Mouse (Mus musculus): ENCODE data around the gene Scpep1. TPM values are rescaled to one million over a fixed set of nuclear protein-coding genes. Genes with fewer than 3 reads are reported as not detected.

Gene Scpep1
- polyA plus RNA-seq, 1 experiment from 2014 or later = 149 TPM

DNA sequence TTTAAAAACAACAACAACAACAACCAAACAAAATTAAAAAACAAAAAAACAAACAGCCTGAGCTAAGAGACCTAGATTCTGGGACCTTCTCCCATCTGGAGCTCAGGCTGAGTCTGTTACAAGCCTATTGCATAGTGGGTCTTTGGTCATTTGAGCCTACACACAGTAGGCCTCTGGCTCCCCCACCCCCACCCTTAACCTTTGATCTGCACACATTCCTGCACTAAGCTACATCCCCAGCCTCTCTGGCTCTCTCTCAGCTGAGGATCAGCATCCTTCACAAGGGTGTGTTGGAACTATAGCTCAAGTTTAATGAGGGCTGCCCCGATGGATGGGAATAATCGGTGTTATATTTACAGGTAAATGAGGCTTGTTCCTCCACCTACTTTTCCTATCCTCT lies 40.4 kb upstream of the Scpep1 start:
- no peak overlapping the region for H3K9ac ChIP-seq (ENCODE audit: low read depth, low read length)
- ATAC-seq (replicated peaks; ENCODE audit: low FRiP score, low read depth) = no peak
- no peak overlapping the region for H3K27ac ChIP-seq
- peaks cover 8% of the 10 kb centered on the region; the same call in 1 of the 2 replicates for H3K4me1 ChIP-seq (replicated peaks; ENCODE audit: insufficient read depth, low read length)
- no peak overlapping the region for H3K4me2 ChIP-seq (ENCODE audit: low read length)
- TF ChIP-seq CTCF (IDR thresholded peaks at IDR 0.05; ENCODE audit: low read depth) = no peak
- H3K36me3 ChIP-seq (ENCODE audit: insufficient read depth, low read length) = 0 out of 2 replicates have a peak, but pooled peaks cover 6% of the 10 kb centered on the region
- no peaks in the 10 kb centered on the region for H3K27me3 ChIP-seq (ENCODE audit: insufficient read depth, low read length)
- DNase-seq (ENCODE audit: low spot score) = no peak
- 78% methylated on average over 2 of the region's 2 CpGs for WGBS
- H3K4me3 ChIP-seq (replicated peaks; ENCODE audit: low read depth, low read length) = no peak overlapping the region
- H3K9me3 ChIP-seq (replicated peaks; ENCODE audit: low read length) = no peaks in the 10 kb centered on the region

- no peaks in the 10 kb centered on the region for H3K27me3 ChIP-seq (ENCODE audit: insufficient read depth, low read length)
- H3K9ac ChIP-seq (ENCODE audit: low read depth, low read length) = no peak overlapping the region
- H3K4me2 ChIP-seq (ENCODE audit: low read length) = no peak overlapping the region
- H3K36me3 ChIP-seq (ENCODE audit: insufficient read depth, low read length) = 0 out of 2 replicates have a peak, but pooled peaks cover 6% of the 10 kb centered on the region
- H3K27ac ChIP-seq = no peak overlapping the region
- no peak overlapping the region for H3K4me3 ChIP-seq (replicated peaks; ENCODE audit: low read depth, low read length)
- no peak for DNase-seq (ENCODE audit: low spot score)
- 86% methylated on average over 7 of the region's 7 CpGs for WGBS
- H3K4me1 ChIP-seq (replicated peaks; ENCODE audit: insufficient read depth, low read length) = no peaks in the 10 kb centered on the region
- H3K9me3 ChIP-seq (replicated peaks; ENCODE audit: low read length) = no peaks in the 10 kb centered on the region
- no peak for ATAC-seq (replicated peaks; ENCODE audit: low FRiP score, low read depth)
- no peak for TF ChIP-seq CTCF (IDR thresholded peaks at IDR 0.05; ENCODE audit: low read depth)
Measured at GRCm38 (mm10) chr11:88994492-88994891, 39.2 kb upstream of the Scpep1 start.

- ATAC-seq (replicated peaks; ENCODE audit: low FRiP score, low read depth) (no peak), DNase-seq (ENCODE audit: low spot score) (peak; percentile 81)
- 0 out of 2 replicates have a peak, but pooled peaks cover 6% of the 10 kb centered on the region for H3K36me3 ChIP-seq (ENCODE audit: insufficient read depth, low read length)
- TF ChIP-seq CTCF (IDR thresholded peaks at IDR 0.05; ENCODE audit: low read depth) = peak; percentile 75
- no peaks in the 10 kb centered on the region for H3K9me3 ChIP-seq (replicated peaks; ENCODE audit: low read length)
- H3K4me1 ChIP-seq (replicated peaks; ENCODE audit: insufficient read depth, low read length) = no peaks in the 10 kb centered on the region
- H3K27me3 ChIP-seq (ENCODE audit: insufficient read depth, low read length) = no peaks in the 10 kb centered on the region
- no peak overlapping the region for H3K4me3 ChIP-seq (replicated peaks; ENCODE audit: low read depth, low read length)
- no peak overlapping the region for H3K4me2 ChIP-seq (ENCODE audit: low read length)
- no peak overlapping the region for H3K9ac ChIP-seq (ENCODE audit: low read depth, low read length)
- 18% methylated on average over 5 of the region's 5 CpGs for WGBS
- no peak overlapping the region for H3K27ac ChIP-seq
Measured at GRCm38 (mm10) chr11:88993625-88994024, 38.4 kb upstream of the Scpep1 start.

DNA sequence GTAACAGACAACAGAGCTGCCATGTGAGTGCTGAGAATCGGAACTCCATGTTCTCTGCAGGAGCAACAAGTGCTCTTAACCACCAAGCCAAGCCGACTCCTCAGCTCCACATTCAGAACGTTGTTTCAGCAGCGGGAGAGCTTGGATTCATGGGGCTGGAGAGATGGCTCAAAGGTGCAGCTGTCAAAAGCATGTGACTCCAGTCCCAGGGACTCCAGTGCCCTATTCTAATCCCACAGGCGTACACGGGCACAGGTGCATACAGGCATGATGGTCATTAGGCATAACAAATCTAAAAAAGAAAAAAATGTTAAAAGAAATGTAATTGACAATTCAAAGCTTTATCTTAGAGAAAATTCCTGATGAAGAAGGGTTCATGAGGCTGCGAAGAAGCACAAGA lies 37.9 kb upstream of the Scpep1 start:
- DNase-seq (ENCODE audit: low spot score) (no peak), ATAC-seq (replicated peaks; ENCODE audit: low FRiP score, low read depth) (no peak)
- Histone ChIP-seq H3K27me3 (ENCODE audit: insufficient read depth, low read length) (no peaks in the 10 kb centered on the region), H3K9me3 (replicated peaks; ENCODE audit: low read length) (no peaks in the 10 kb centered on the region), H3K4me1 (replicated peaks; ENCODE audit: insufficient read depth, low read length) (no peaks in the 10 kb centered on the region), H3K36me3 (ENCODE audit: insufficient read depth, low read length) (peaks cover 8% of the 10 kb centered on the region; the same call in 1 of the 2 replicates), H3K4me2 (ENCODE audit: low read length) (no peak overlapping the region), H3K27ac (no peak overlapping the region), H3K9ac (ENCODE audit: low read depth, low read length) (no peak overlapping the region), H3K4me3 (replicated peaks; ENCODE audit: low read depth, low read length) (no peak overlapping the region)
- no peak for TF ChIP-seq CTCF (IDR thresholded peaks at IDR 0.05; ENCODE audit: low read depth)
- 60% methylated on average over 7 of the region's 7 CpGs for WGBS

DNA sequence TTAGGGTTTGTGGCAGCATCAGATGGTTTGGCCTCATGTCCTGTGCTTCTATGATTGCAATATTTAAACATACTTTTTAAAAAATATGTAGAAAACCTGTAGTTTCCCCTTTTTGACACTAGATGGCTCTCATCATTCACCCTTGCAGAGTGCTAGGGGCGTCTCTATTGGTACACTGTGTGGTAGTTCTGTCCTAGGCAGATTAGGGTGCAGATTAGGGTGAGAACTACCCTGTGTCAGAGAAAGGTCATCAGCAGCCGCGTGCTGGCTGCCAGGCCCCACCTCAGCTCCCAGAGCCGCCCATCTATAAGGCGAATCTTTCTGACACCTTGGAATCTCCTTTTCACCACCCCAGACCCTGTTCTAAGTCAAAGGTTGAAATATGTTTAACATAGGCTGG lies 34.3 kb upstream of the Scpep1 start:
- Histone ChIP-seq H3K36me3 (ENCODE audit: insufficient read depth, low read length) (peaks cover 20% of the 10 kb centered on the region), H3K4me2 (ENCODE audit: low read length) (no peak overlapping the region), H3K27ac (no peak overlapping the region), H3K9ac (ENCODE audit: low read depth, low read length) (no peak overlapping the region), H3K4me3 (replicated peaks; ENCODE audit: low read depth, low read length) (no peak overlapping the region), H3K27me3 (ENCODE audit: insufficient read depth, low read length) (no peaks in the 10 kb centered on the region), H3K4me1 (replicated peaks; ENCODE audit: insufficient read depth, low read length) (no peaks in the 10 kb centered on the region), H3K9me3 (replicated peaks; ENCODE audit: low read length) (no peaks in the 10 kb centered on the region)
- TF ChIP-seq CTCF (IDR thresholded peaks at IDR 0.05; ENCODE audit: low read depth) = peak; percentile 69
- ATAC-seq (replicated peaks; ENCODE audit: low FRiP score, low read depth) (0 out of 2 replicates have a peak, but pooled peaks have one; percentile 43), DNase-seq (ENCODE audit: low spot score) (peak; percentile 74)
- WGBS = 72% methylated on average over 5 of the region's 5 CpGs

DNA sequence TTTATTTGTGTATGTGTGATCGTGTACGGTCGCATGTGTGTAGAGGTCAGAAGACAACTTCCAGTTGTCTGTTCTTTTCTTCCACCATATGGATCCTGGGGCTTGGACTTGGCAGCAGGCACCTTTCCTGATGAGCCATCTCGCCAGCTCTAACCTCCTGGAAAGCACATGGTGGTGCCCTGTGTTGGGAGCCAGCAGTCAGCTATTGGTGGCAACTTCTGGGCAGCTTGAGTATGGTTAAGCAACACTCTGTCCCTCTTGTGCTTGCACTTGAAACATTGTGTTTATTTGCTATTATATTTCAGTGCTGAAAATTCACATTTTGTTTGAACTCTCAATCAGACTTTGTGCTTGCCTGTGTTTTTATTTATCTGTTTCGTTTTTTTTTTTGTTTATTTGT lies 33.7 kb upstream of the Scpep1 start:
- Histone ChIP-seq H3K4me2 (ENCODE audit: low read length) (no peak overlapping the region), H3K9me3 (replicated peaks; ENCODE audit: low read length) (no peaks in the 10 kb centered on the region), H3K9ac (ENCODE audit: low read depth, low read length) (no peak overlapping the region), H3K4me3 (replicated peaks; ENCODE audit: low read depth, low read length) (no peak overlapping the region), H3K27me3 (ENCODE audit: insufficient read depth, low read length) (no peaks in the 10 kb centered on the region), H3K4me1 (replicated peaks; ENCODE audit: insufficient read depth, low read length) (no peaks in the 10 kb centered on the region), H3K36me3 (ENCODE audit: insufficient read depth, low read length) (peaks cover 24% of the 10 kb centered on the region), H3K27ac (no peak overlapping the region)
- no peak for DNase-seq (ENCODE audit: low spot score)
- TF ChIP-seq CTCF (IDR thresholded peaks at IDR 0.05; ENCODE audit: low read depth) = no peak
- ATAC-seq (replicated peaks; ENCODE audit: low FRiP score, low read depth) = no peak
- WGBS = 74% methylated on average over 5 of the region's 5 CpGs

DNA sequence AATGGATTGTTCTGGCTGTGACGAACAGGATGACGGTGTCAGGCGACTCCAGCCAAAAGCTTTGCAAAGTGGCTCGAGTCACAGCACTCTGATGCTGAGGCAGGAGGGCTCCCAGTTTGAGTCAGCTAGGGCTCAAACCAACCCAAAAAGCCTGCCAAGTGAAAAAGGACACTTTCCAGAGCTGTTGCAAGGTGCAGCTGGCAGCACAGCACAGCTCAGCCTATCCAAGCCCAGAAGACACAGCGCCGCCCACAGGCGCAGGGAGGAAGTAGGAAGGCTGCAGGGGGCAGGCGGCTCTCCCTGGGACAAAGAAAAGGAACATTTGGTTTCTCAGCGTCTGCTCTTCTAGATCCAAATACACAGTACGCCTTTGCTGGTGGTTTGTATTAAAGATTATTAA lies 31.4 kb upstream of the Scpep1 start:
- Histone ChIP-seq H3K9me3 (replicated peaks; ENCODE audit: low read length) (no peaks in the 10 kb centered on the region), H3K36me3 (ENCODE audit: insufficient read depth, low read length) (peaks cover 30% of the 10 kb centered on the region), H3K27me3 (ENCODE audit: insufficient read depth, low read length) (no peaks in the 10 kb centered on the region), H3K4me3 (replicated peaks; ENCODE audit: low read depth, low read length) (no peak overlapping the region), H3K27ac (no peak overlapping the region), H3K4me2 (ENCODE audit: low read length) (no peak overlapping the region), H3K4me1 (replicated peaks; ENCODE audit: insufficient read depth, low read length) (no peaks in the 10 kb centered on the region), H3K9ac (ENCODE audit: low read depth, low read length) (no peak overlapping the region)
- ATAC-seq (replicated peaks; ENCODE audit: low FRiP score, low read depth) (no peak), DNase-seq (ENCODE audit: low spot score) (no peak)
- WGBS = 90% methylated on average over 10 of the region's 10 CpGs
- TF ChIP-seq CTCF (IDR thresholded peaks at IDR 0.05; ENCODE audit: low read depth) = no peak; the same call in 1 of the 2 replicates
